Comparison of ENCODE assay signal across 9 mouse cellular contexts in genomic region chr1:36603361-36603760, GRCm38 (mm10). TPM values are rescaled to one million over a fixed set of nuclear protein-coding genes. Genes with fewer than 3 reads are reported as not detected.
DNase-seq lines count a peak whose midpoint lies in the region; ATAC-seq and TF ChIP-seq lines count a peak whose summit lies in the region.
"Had no signal": no experiment of that assay in that cellular context is flagged by ENCODE, and none has a peak within 500 bp of the region (broad histone marks: within the 10 kb centered on the region; RNA-seq: fewer than 3 reads in every experiment).

No protein-coding gene starts in this region.

- peak; percentile 70; the same call in 1 of the 2 replicates for ATAC-seq in forebrain, embryonic 13.5 days
- no peak for ATAC-seq in forebrain, embryonic 11.5 days (replicated peaks; ENCODE audit: low FRiP score)
- no peak for ATAC-seq in embryonic facial prominence, embryonic 13.5 days (ENCODE audit: insufficient number of reproducible peaks, insufficient read depth, low FRiP score, low TSS enrichment, low read depth)
- no peak for ATAC-seq in heart, embryonic 15.5 days (replicated peaks; ENCODE audit: insufficient number of reproducible peaks, insufficient read depth, low FRiP score, low read depth)

- no peak overlapping the region for H3K9ac ChIP-seq in forebrain, embryonic 13.5 days
- no peak overlapping the region for H3K9ac ChIP-seq in forebrain, embryonic 11.5 days (ENCODE audit: low read length)
- peak overlapping the region; percentile 40; the same call in 1 of the 2 replicates for H3K9ac ChIP-seq in embryonic facial prominence, embryonic 13.5 days
- H3K9ac ChIP-seq in heart, embryonic 15.5 days, result peak overlapping the region; percentile 24; the same call in 1 of the 2 replicates
- H3K9ac ChIP-seq: liver, embryonic 14.5 days had no signal

- H3K4me2 ChIP-seq in forebrain, embryonic 13.5 days, result no peak overlapping the region
- H3K4me2 ChIP-seq in forebrain, embryonic 11.5 days (ENCODE audit: low read depth, low read length, severe bottlenecking), result no peak overlapping the region
- no peak overlapping the region for H3K4me2 ChIP-seq in embryonic facial prominence, embryonic 13.5 days
- 0 out of 2 replicates have a peak overlapping the region, but pooled peaks have one; percentile 5 for H3K4me2 ChIP-seq in heart, embryonic 15.5 days

- H3K27ac ChIP-seq in forebrain, embryonic 13.5 days, result no peak overlapping the region
- no peak overlapping the region for H3K27ac ChIP-seq in forebrain, embryonic 11.5 days (ENCODE audit: low read depth, low read length)
- H3K27ac ChIP-seq in embryonic facial prominence, embryonic 13.5 days, result peak overlapping the region; percentile 71
- H3K27ac ChIP-seq in heart, embryonic 15.5 days, result peak overlapping the region; percentile 62
- 0 out of 2 replicates have a peak overlapping the region, but pooled peaks have one; percentile 13 for H3K27ac ChIP-seq in olfactory bulb, adult 2 months (ENCODE audit: insufficient read depth, low read depth, low read length)
- no peak overlapping the region for H3K27ac ChIP-seq in cerebellum, adult 2 months (ENCODE audit: insufficient read depth, low read length)
- H3K27ac ChIP-seq: liver, embryonic 14.5 days had no signal

- H3K9me3 ChIP-seq in forebrain, embryonic 13.5 days (replicated peaks), result no peaks in the 10 kb centered on the region
- H3K9me3 ChIP-seq in forebrain, embryonic 11.5 days (ENCODE audit: control insufficient read depth, low read length), result no peaks in the 10 kb centered on the region
- H3K9me3 ChIP-seq in embryonic facial prominence, embryonic 13.5 days, result no peaks in the 10 kb centered on the region
- H3K9me3 ChIP-seq in heart, embryonic 15.5 days (replicated peaks), result no peaks in the 10 kb centered on the region

- WGBS in forebrain, embryonic 13.5 days, result 69% methylated on average over 9 of the region's 9 CpGs
- WGBS in forebrain, embryonic 11.5 days, result 79% methylated on average over 9 of the region's 9 CpGs
- 59% methylated on average over 9 of the region's 9 CpGs for WGBS in embryonic facial prominence, embryonic 13.5 days
- 32% methylated on average over 9 of the region's 9 CpGs for WGBS in heart, embryonic 15.5 days
- 5% methylated on average over 9 of the region's 9 CpGs for WGBS in olfactory bulb, adult 2 months
- WGBS in cerebellum, adult 2 months, result 18% methylated on average over 9 of the region's 9 CpGs

- H3K27me3 ChIP-seq in forebrain, embryonic 13.5 days, result no peaks in the 10 kb centered on the region
- no peaks in the 10 kb centered on the region for H3K27me3 ChIP-seq in forebrain, embryonic 11.5 days (ENCODE audit: control insufficient read depth, insufficient read depth, low read length)
- no peaks in the 10 kb centered on the region for H3K27me3 ChIP-seq in embryonic facial prominence, embryonic 13.5 days
- H3K27me3 ChIP-seq in heart, embryonic 15.5 days, result no peaks in the 10 kb centered on the region
- no peaks in the 10 kb centered on the region for H3K27me3 ChIP-seq in cerebellum, adult 2 months (ENCODE audit: control insufficient read depth, insufficient read depth, low read length)

- H3K4me3 ChIP-seq in forebrain, embryonic 13.5 days, result no peak overlapping the region
- no peak overlapping the region for H3K4me3 ChIP-seq in forebrain, embryonic 11.5 days (ENCODE audit: low read depth, low read length)
- H3K4me3 ChIP-seq in embryonic facial prominence, embryonic 13.5 days, result no peak overlapping the region
- no peak overlapping the region for H3K4me3 ChIP-seq in heart, embryonic 15.5 days
- H3K4me3 ChIP-seq in olfactory bulb, adult 2 months (ENCODE audit: insufficient read depth, low read depth, low read length), result no peak overlapping the region
- no peak overlapping the region for H3K4me3 ChIP-seq in cerebellum, adult 2 months (replicated peaks; ENCODE audit: insufficient read depth, low read depth, low read length)

- no peak for TF ChIP-seq POLR2A in olfactory bulb, adult 2 months (IDR thresholded peaks at IDR 0.05; ENCODE audit: insufficient read depth, low read depth, low read length)
- TF ChIP-seq POLR2A in cerebellum, adult 2 months (IDR thresholded peaks at IDR 0.05; ENCODE audit: borderline replicate concordance, insufficient read depth, low read length), result no peak

- TF ChIP-seq CTCF in olfactory bulb, adult 2 months (IDR thresholded peaks at IDR 0.05; ENCODE audit: insufficient read depth, low read depth, low read length), result no peak
- TF ChIP-seq CTCF in cerebellum, adult 2 months (IDR thresholded peaks at IDR 0.05; ENCODE audit: borderline replicate concordance, insufficient read depth, low read depth, low read length), result no peak

- no peaks in the 10 kb centered on the region for H3K36me3 ChIP-seq in forebrain, embryonic 13.5 days (ENCODE audit: poor library complexity, severe bottlenecking)
- H3K36me3 ChIP-seq in forebrain, embryonic 11.5 days (ENCODE audit: control insufficient read depth, insufficient read depth, low read length), result no peaks in the 10 kb centered on the region
- H3K36me3 ChIP-seq in embryonic facial prominence, embryonic 13.5 days, result no peaks in the 10 kb centered on the region
- no peaks in the 10 kb centered on the region for H3K36me3 ChIP-seq in heart, embryonic 15.5 days

- peaks cover 12% of the 10 kb centered on the region for H3K4me1 ChIP-seq in forebrain, embryonic 13.5 days
- no peaks in the 10 kb centered on the region for H3K4me1 ChIP-seq in forebrain, embryonic 11.5 days (replicated peaks; ENCODE audit: control insufficient read depth, insufficient read depth, low read length)
- peaks cover 24% of the 10 kb centered on the region for H3K4me1 ChIP-seq in embryonic facial prominence, embryonic 13.5 days
- H3K4me1 ChIP-seq in heart, embryonic 15.5 days (replicated peaks), result peaks cover 33% of the 10 kb centered on the region
- peaks cover 55% of the 10 kb centered on the region for H3K4me1 ChIP-seq in olfactory bulb, adult 2 months (ENCODE audit: control insufficient read depth, insufficient read depth, low read length)
- peaks cover 4% of the 10 kb centered on the region for H3K4me1 ChIP-seq in cerebellum, adult 2 months (ENCODE audit: control insufficient read depth, insufficient read depth, low read length)

- no peak for DNase-seq in forebrain, embryonic 11.5 days (ENCODE audit: low spot score)
- DNase-seq in left cerebral cortex, adult 9 months (ENCODE audit: low spot score in 2 of 2), result peak; percentile 64 to 75
- peak; percentile 61 to 75 for DNase-seq in urinary bladder, postnatal 36 days (ENCODE audit: low spot score in 2 of 2)
- DNase-seq in cerebellum, adult 2 months, result no peak

RNA-seq across cellular contexts. Expression of gene Sema4c, which starts 45.2 kb away (rescaled TPM):
- 27.3 and 30.7 TPM in 2 replicates for polyA plus RNA-seq in forebrain, embryonic 13.5 days (2015; fragmentation: Nextera tagmentation; extraction: Ambion mirVana)
- 2.9 and 3.3 TPM in 2 replicates for polyA plus RNA-seq in forebrain, embryonic 11.5 days (2014; fragmentation: Nextera tagmentation; extraction: Ambion mirVana)
- polyA plus RNA-seq in embryonic facial prominence, embryonic 13.5 days (2015; fragmentation: Nextera tagmentation; extraction: Ambion mirVana), result 22.5 and 24.2 TPM in 2 replicates
- polyA plus RNA-seq in heart, embryonic 15.5 days (2015; fragmentation: Nextera tagmentation; extraction: Ambion mirVana), result 7.9 and 10.9 TPM in 2 replicates
- not detected in 2 replicates for polyA plus RNA-seq in olfactory bulb, adult 2 months (2012; ENCODE audit: insufficient read depth, insufficient read length, low replicate concordance, missing spikeins)
- 23.8 and 28.5 TPM in 2 replicates for polyA plus RNA-seq in cerebellum, adult 2 months (2012; rRNA removed)

RNA-seq across cellular contexts. Expression of gene Ankrd39, which starts 56.1 kb away (rescaled TPM):
- 16.9 and 18.0 TPM in 2 replicates for polyA plus RNA-seq in forebrain, embryonic 13.5 days (2015; fragmentation: Nextera tagmentation; extraction: Ambion mirVana)
- polyA plus RNA-seq in forebrain, embryonic 11.5 days (2014; fragmentation: Nextera tagmentation; extraction: Ambion mirVana), result 18.7 and 20.8 TPM in 2 replicates
- polyA plus RNA-seq in embryonic facial prominence, embryonic 13.5 days (2015; fragmentation: Nextera tagmentation; extraction: Ambion mirVana), result 27.3 and 28.6 TPM in 2 replicates
- polyA plus RNA-seq in heart, embryonic 15.5 days (2015; fragmentation: Nextera tagmentation; extraction: Ambion mirVana), result 27.3 and 30.4 TPM in 2 replicates
- polyA plus RNA-seq in olfactory bulb, adult 2 months (2012; ENCODE audit: insufficient read depth, insufficient read length, low replicate concordance, missing spikeins), result not detected in 2 replicates
- polyA plus RNA-seq in cerebellum, adult 2 months (2012; rRNA removed), result 30.8 and 37.5 TPM in 2 replicates

Comparison
In these comparisons a context has a peak if more than half of its experiments do, and no peak if none do; other contexts are left out.
1. H3K27ac ChIP-seq: peak in embryonic facial prominence, embryonic 13.5 days (single experiment), heart, embryonic 15.5 days (single experiment) and olfactory bulb, adult 2 months (single experiment); none in forebrain, embryonic 13.5 days (single experiment), forebrain, embryonic 11.5 days (single experiment) and cerebellum, adult 2 months (single experiment).
2. H3K9ac ChIP-seq: peak in embryonic facial prominence, embryonic 13.5 days (single experiment) and heart, embryonic 15.5 days (single experiment); none in forebrain, embryonic 13.5 days (single experiment) and forebrain, embryonic 11.5 days (single experiment).
3. DNase-seq: peak in left cerebral cortex, adult 9 months (2 of 2) and urinary bladder, postnatal 36 days (2 of 2); none in forebrain, embryonic 11.5 days (single experiment) and cerebellum, adult 2 months (0 of 2).
4. RNA of gene Ankrd39, which starts 56.1 kb away (polyA plus RNA-seq): 30.8 to 37.5 TPM in cerebellum, adult 2 months, 27.3 to 28.6 TPM in embryonic facial prominence, embryonic 13.5 days, 27.3 to 30.4 TPM in heart, embryonic 15.5 days, 18.7 to 20.8 TPM in forebrain, embryonic 11.5 days and 16.9 to 18.0 TPM in forebrain, embryonic 13.5 days; not detected in olfactory bulb, adult 2 months; every median in the first group is over 10 times any median in the second.